Mouse (Mus musculus) lung, postnatal 25 days (tissue): ENCODE measurements around the gene Dmpk.

Experiments used
- DNase-seq: peaks from one replicate; pipeline ENCODE4 v3.0.0; 2022; ENCODE audit warnings: low spot score

The Dmpk gene

DNA sequence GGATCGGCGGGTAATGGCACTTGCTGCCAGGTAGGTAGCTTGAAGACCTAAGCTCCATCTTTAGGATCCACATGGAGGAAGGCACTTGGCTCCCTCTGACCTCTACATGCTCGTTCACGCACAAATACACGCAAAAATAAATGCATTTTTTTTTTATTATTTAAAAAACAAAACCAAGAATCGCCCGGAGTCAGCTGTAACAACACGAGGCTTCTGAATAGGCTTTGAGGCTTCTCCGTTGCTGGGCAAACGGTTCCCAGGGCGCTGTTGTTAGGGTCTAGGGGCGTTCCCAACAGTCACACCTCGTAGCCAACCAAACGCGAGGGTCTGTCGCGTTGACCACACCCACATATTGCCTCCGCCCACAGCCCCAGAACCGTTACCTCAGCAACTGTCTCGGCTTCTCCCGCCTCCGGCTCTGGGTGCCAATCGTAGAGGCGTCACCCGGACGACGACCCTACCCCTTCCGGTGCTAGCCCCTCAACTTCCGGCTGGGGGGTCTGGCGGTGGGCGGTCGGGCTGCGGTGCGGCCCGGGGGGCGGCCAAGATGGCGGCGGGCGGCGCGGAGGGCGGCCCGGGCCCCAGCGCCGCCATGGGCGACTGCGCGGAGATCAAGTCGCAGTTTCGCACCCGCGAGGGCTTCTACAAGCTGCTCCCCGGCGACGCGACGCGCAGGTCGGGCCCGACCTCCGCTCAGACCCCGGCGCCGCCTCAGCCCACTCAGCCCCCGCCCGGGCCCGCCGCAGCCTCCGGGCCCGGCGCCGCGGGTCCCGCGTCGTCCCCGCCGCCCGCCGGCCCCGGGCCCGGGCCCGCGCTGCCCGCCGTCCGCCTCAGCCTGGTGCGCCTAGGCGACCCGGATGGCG, 7.7 kb upstream of the Dmpk start, which contains the start of gene Dmwd:
Gene Dmwd (plus strand): TSS at position 505 of the 863 bp plus-strand sequence.
- peak; percentile 96 for DNase-seq

DNA sequence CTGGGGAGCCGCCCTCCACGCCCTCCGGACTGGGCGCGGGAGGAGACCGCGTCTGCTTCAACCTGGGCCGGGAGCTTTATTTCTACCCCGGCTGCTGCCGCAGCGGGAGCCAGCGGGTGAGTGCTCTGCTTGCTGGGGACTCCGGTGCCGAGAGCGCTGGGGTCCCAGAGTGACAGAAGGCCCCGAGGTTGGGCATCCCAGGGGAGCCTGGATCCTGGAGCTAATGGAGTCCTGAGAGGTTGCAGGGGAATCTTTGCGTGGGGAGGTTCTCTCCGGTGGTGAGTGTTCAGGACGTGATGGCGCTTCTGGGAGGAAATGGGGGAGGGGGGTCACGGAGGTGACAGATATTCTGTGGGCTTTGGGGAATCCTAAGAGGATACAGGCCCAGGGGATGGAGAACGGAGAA, 7.1 kb upstream of the Dmpk start:
- no peak for DNase-seq

DNA sequence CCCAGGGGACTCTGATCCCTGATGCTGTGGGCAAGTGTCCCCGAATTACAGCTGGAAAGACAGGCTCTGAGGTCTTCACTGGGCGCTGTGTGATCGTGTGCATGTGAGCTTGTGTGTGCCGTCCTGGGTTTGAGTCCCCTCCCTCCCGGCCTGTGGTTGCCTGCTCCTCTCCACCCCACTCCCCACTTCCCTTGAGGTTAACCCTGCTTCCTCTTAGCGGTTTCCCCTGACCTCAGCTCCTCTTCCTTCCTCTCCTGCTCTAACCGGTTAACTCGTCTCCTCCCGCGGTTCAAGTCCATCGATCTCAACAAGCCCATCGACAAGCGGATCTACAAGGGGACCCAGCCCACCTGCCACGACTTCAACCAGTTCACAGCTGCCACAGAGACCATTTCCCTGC, 5.9 kb upstream of the Dmpk start:
- DNase-seq, result peak; percentile 58

DNA sequence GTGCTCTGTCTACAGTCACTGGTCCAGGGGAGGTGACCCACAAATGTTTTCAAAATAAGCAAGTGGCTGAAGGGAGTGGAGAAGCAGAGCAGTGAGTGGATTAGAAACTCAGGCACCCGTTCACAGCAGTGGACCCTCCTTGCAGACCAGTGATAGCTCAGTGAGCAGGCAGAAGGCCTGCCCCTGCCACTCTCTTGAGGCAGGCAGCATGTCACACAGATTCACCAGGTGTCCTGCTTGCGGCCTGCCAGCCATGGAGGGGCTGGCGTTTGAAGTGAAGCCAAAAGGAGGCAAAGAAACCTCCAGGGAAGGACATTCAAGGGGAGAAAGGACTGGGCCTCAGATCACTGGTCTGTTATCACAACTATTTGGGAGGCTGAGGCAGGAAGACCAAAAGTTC, 4.9 kb upstream of the Dmpk start:
- DNase-seq, result no peak

DNA sequence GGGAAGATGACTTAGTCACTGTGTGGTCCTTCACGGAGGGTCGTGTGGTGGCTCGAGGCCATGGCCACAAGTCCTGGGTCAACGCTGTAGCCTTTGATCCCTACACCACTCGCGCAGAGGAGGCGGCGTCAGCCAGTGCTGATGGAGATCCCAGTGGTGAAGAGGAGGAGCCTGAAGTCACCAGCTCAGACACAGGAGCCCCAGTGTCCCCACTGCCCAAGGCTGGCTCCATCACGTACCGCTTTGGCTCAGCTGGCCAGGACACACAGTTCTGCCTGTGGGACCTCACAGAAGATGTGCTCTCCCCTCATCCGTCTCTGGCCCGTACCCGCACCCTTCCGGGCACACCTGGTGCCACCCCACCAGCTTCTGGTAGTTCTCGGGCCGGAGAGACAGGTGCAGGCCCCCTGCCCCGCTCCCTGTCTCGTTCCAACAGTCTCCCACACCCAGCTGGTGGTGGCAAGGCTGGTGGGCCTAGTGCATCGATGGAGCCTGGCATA, 3.1 kb upstream of the Dmpk start:
- no peak for DNase-seq

DNA sequence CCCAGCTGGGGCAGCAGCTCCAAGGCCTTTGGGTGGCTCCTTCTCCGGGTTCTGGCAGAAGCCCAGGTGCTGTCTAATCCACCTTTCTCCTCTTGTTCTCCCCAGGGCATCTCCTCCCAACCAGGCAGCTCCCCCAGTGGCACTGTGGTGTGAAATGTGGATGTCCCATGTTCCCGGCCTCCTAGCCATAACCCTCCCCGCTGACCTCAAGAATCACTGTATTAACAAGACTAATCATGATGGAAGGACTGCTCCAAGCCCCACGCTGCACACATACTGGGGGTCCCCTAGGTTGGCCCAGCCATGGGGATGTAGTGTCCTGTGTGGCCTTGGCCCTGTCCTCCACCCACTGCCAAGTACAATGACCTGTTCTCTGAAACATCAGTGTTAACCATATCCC, 1.5 kb upstream of the Dmpk start:
- no peak for DNase-seq

DNA sequence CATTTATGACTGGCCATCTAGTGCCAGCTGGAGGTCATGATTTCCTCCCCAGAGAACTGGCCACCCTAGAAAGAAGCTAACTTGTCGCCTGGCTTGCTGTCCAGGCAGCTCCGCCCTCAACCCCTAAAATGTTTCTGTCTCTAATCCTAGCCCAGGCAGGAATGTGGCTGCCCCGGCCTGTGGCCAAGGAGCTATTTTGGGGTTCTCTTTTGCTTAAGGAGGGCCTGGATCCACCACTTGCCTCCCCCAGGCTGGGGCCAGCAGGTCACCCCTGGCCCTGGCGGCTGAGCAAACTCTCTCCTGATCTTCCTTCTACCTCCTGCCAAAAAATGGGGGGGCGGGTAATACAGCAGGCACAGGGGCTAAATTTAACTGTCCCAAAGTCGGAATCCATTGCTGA, 553 bp upstream of the Dmpk start:
- DNase-seq, result peak; percentile 45

DNA sequence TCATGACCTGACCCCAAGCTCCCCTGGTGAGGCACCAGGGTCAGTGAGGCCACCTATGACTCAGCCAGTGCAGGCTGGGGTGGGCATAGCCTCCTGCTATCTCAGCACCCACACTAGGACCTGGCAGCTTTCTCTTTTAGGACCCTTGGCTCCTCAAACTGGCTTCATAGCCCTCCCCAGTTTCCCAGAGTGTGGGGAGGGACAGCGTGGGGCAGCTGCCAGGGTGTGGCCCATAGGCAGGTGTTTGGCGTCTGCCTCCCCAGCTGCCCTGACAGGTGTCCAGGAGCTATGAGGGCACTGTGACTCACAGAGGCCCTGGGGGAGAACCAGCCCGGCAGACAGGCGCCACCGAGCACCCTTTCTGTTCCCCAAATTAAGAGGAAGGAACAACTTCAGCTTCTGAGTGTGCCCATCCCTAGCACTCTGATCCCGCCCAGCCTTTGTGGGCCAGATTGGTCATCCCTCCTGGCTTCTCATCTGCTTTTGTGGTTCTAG, 675 bp downstream of the Dmpk start:
- peak; percentile 37 for DNase-seq

DNA sequence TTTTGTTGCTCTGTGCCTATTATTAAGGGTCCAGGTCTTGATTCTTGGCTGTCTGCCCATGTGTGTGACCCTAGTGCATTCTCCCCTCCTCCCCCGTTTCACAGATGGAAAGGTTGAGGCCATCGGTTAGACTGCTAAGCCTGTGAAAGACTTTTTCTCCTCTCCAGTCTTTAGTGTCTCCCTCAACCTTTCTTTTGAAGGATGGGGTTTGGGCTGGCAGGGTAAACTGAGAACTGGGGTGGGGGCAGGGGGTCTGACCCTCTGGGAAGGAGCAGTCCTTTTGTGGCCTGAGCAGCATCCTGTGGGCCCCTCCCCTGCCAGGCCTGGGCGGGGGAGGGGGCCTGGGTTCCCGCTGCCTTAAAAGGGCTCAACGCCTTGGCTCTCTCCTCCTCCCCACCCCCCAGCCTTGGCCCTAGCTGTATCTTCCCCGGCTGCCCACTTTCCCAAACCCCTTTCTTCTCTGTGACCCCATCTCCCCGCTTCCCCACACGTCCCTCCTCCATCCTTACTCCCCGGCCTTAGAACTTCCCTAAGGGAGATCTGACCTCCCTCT, 1.3 kb downstream of the Dmpk start:
- no peak for DNase-seq

DNA sequence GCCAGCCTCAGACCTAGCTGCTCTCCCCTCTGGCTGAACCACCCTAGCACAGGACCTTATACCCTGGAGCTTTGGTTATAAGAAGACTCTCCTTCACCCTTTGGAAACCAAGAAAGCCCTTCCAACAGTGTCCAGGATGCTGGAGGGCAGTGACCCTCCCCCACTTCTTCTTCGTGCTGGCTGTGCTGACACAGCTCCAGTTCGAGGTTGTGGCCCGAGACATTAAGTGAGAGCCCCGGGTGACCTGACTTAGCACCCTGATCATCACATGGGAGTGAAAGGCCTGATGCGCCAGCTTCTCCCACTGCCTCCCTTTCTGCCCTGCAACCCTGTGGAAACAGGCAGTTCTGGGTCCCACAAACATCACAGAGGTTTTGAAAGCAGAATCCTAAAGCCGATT, 1.8 kb downstream of the Dmpk start:
- no peak for DNase-seq

DNA sequence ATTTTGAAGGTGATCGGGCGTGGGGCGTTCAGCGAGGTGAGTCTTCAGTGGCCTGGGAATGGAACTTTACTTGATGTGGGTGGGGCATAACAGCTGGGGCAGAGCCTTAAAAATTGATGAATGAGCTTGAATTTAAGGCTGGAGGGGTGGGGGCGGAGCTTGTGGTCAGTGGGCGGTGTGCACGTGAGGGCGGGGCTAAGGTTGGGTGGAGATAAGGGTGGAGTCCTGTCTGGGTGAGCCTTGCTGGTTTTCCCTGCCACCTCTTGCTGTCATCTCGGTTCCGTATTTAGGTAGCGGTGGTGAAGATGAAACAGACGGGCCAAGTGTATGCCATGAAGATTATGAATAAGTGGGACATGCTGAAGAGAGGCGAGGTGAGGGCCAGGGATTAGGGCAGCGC, 2.4 kb downstream of the Dmpk start:
- peak; percentile 56 for DNase-seq

DNA sequence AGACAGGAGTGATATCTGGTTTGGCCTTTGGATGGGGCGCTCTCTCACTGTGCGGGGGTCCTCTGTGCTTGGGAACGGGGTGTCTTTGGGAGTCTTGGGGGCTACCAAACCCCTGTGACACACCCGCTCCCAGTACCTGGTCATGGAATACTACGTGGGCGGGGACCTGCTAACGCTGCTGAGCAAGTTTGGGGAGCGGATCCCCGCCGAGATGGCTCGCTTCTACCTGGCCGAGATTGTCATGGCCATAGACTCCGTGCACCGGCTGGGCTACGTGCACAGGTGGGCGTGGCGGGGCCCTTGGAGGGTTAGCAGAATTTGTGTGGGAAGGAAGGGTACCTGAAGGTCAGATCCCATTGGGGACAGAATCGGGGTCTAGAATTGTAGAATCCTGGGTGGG, 3.1 kb downstream of the Dmpk start:
- DNase-seq, result no peak

DNA sequence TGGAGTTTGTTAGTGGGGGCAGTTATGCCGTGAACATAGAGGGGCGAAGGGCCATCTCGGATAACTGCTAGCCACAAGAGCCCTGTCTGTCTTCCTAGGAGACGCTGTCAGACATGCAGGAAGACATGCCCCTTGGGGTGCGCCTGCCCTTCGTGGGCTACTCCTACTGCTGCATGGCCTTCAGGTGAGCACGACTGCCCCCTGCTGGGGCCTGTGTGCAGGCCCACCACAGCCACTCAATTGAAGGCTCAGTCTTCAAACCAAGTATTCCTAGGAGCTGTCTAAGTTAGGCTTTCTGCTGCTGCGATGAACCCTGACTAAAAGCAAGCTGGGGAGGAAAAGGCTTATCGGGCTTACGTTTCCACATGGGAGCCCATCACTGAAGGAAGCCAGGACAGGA, 5.2 kb downstream of the Dmpk start:
- DNase-seq, result peak; percentile 62

DNA sequence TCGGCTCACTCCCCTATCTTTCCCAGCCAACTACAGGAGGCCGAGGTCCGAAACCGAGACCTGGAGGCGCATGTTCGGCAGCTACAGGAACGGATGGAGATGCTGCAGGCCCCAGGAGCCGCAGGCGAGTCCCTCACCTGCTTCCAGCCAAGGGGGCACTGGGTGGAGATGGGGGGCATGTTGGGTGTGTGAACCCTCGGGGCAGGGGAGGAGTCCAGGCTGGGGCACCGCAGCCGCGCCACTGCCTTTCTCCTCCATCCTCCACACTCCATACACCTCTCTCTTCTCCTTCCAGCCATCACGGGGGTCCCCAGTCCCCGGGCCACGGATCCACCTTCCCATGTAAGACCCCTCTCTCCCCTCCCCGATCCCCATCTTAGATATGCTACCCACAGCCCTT, 8.3 kb downstream of the Dmpk start:
- DNase-seq, result no peak

DNA sequence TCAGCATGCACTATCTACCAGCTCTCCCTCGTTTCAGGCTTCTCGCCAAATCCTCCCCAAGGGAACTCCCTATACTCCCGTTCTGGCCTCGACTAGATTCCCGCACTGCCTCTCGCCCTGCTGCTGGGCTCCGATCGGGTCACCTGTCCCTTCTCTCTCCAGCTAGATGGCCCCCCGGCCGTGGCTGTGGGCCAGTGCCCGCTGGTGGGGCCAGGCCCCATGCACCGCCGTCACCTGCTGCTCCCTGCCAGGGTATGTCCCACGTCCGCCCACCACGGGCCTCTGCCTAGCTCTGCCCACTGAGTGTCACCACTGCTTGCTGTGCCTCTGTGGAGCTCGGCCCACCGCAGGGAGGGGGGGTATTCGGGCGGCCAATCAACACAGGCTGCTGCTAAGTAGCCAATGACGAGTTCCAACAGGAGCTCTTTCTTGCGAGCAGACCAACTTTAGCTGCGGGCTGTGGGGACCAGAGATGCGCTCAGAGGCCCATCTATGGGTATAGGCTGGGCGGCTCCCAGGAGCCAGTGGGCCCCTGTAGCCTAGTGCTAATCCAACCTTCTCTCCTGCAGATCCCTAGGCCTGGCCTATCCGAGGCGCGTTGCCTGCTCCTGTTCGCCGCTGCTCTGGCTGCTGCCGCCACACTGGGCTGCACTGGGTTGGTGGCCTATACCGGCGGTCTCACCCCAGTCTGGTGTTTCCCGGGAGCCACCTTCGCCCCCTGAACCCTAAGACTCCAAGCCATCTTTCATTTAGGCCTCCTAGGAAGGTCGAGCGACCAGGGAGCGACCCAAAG, 8.9 kb downstream of the Dmpk start:
- DNase-seq, result no peak

DNA sequence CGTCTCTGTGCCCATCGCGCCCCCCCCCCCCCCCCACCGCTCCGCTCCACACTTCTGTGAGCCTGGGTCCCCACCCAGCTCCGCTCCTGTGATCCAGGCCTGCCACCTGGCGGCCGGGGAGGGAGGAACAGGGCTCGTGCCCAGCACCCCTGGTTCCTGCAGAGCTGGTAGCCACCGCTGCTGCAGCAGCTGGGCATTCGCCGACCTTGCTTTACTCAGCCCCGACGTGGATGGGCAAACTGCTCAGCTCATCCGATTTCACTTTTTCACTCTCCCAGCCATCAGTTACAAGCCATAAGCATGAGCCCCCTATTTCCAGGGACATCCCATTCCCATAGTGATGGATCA, 9.5 kb downstream of the Dmpk start:
- peak; percentile 89 for DNase-seq

DNA sequence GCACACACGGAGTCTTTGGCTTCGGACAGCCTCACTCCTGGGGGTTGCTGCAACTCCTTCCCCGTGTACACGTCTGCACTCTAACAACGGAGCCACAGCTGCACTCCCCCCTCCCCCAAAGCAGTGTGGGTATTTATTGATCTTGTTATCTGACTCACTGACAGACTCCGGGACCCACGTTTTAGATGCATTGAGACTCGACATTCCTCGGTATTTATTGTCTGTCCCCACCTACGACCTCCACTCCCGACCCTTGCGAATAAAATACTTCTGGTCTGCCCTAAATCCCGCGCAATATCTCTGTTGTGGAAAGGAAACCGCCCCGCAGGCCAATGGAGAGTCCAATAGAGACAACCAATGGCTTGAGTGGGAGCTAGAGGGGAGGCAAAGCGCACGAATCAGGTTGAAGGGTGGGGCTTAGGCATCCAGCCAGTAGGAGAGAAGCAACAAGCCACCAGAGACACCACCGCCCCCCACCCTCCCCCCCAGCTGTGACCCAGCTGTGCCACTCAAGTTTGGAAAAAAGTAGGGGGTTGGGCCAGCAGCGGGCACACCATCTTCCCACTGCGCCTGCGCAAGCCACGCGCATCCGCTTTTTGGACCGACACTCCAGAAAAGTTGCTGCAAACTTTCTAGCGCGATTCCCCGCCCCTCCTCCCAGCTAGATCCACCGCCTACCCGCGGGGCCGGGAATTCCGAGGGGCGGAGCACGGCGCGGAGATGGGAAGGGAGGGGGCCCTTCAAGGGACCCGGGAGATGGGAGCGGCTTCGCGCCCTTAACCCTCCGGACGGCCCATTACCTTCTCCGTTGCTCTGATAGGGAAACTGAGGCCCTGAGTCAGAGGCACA, 10.1 kb downstream of the Dmpk start:
- peak; percentile 97 for DNase-seq

DNA sequence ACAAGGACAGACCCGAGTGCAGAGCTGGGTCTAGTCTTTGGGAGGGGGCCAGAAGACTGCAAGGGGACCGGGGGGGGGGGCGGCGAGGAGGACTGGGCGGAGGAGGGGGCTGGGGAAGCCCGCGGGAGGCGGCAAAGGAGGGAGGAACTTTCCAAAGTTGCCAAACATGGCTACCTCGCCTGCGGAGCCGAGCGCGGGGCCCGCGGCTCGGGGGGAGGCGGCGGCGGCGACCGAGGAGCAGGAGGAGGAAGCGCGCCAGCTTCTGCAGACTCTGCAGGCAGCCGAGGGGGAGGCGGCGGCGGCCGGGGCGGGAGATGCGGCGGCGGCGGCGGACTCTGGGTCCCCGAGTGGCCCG, 10.8 kb downstream of the Dmpk start, which contains the start of gene Six5:
Gene Six5 (plus strand): TSS at position 124 of the 355 bp plus-strand sequence.
- peak; percentile 23 for DNase-seq

DNA sequence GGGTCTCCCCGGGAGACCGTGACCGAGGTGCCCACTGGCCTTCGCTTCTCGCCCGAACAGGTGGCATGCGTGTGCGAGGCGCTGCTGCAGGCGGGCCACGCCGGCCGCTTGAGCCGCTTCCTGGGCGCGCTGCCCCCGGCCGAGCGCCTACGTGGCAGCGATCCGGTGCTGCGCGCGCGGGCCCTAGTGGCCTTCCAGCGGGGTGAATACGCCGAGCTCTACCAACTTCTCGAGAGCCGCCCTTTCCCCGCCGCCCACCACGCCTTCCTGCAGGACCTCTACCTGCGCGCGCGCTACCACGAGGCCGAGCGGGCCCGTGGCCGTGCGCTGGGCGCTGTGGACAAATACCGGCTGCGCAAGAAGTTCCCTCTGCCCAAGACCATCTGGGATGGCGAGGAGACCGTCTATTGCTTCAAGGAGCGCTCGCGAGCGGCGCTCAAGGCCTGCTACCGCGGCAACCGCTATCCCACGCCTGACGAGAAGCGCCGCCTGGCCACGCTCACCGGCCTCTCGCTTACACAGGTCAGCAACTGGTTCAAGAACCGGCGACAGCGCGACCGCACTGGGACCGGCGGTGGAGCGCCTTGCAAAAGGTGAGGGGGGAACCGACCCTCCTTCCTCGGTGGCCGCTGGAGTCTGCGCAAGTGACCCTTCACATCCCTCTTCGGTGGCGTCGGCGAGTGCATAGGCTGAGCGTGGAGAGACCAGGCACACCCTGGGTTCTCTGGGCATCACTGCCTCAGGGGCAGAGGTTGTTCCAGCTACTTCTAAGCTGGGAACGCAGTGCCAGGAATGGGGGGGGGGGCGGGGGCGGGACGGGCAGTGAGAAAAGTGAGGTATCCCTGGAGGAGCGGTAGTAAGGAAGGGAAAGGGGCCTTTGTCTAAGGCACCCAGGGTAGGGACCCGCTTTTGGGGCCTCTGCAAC, 11.4 kb downstream of the Dmpk start:
- peak; percentile 43 for DNase-seq

DNA sequence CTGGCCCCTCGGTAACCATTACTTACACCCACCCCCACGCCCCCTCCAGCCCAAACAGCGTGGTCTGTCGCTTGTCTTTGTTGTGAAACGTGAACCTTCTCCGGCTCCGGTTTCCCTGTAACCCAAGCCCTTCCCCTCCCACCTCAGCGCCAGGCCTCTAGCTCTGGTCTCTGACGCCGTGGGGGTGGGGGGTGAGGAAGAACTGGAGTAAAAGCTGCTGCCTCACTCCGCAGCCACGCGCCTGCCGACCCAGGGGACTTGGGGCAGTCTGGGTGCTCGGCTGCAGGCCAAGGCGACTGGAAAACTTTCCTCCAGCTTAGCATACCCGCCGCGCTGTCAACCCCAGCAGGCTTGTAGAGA, 12.1 kb downstream of the Dmpk start:
- DNase-seq, result peak; percentile 48
